Mouse (Mus musculus): ENCODE results near the gene 2310034C09Rik.

- TF ChIP-seq EP300 (IDR thresholded peaks at IDR 0.05) (no peak), CTCF (IDR thresholded peaks at IDR 0.05) (no peak)
Observed at GRCm38 (mm10) chr16:88786786-88787185, 28.1 kb downstream of the 2310034C09Rik start.

Measured in lung, postnatal 0 days (tissue).